Mouse (Mus musculus): ENCODE results near the gene Cdc42ep1. TPM values are rescaled to one million over a fixed set of nuclear protein-coding genes. Genes with fewer than 3 reads are reported as not detected.

Cdc42ep1 gene
- polyA plus RNA-seq, 1 experiment = 0.36 TPM

GRCm38 (mm10) chr15:78836086-78836621 lies 6.3 kb upstream of the Cdc42ep1 start:
- Histone ChIP-seq H3K27ac (ENCODE audit: insufficient read depth, low read depth, low read length) (no peak overlapping the region), H3K4me3 (ENCODE audit: insufficient read depth, low read length) (no peak overlapping the region), H3K4me1 (ENCODE audit: control insufficient read depth, insufficient read depth, low read length) (no peaks in the 10 kb centered on the region)
- no peak for TF ChIP-seq CTCF (IDR thresholded peaks at IDR 0.05; ENCODE audit: low read depth, low read length)
- TF ChIP-seq POLR2A (IDR thresholded peaks at IDR 0.05; ENCODE audit: borderline replicate concordance, low read depth, low read length) = no peak

GRCm38 (mm10) chr15:78839744-78840143 lies 2.7 kb upstream of the Cdc42ep1 start:
- TF ChIP-seq CTCF (IDR thresholded peaks at IDR 0.05; ENCODE audit: low read depth, low read length) (no peak), POLR2A (IDR thresholded peaks at IDR 0.05; ENCODE audit: borderline replicate concordance, low read depth, low read length) (no peak)
- Histone ChIP-seq H3K4me1 (ENCODE audit: control insufficient read depth, insufficient read depth, low read length) (peaks cover 3% of the 10 kb centered on the region; the same call in 1 of the 2 replicates), H3K4me3 (ENCODE audit: insufficient read depth, low read length) (no peak overlapping the region), H3K27ac (ENCODE audit: insufficient read depth, low read depth, low read length) (no peak overlapping the region)

GRCm38 (mm10) chr15:78840241-78840640 lies 2.2 kb upstream of the Cdc42ep1 start:
- H3K4me1 ChIP-seq (ENCODE audit: control insufficient read depth, insufficient read depth, low read length) = peaks cover 3% of the 10 kb centered on the region; the same call in 1 of the 2 replicates

GRCm38 (mm10) chr15:78840751-78841150 lies 1.7 kb upstream of the Cdc42ep1 start:
- no peak for TF ChIP-seq POLR2A (IDR thresholded peaks at IDR 0.05; ENCODE audit: borderline replicate concordance, low read depth, low read length)
- no peak for TF ChIP-seq CTCF (IDR thresholded peaks at IDR 0.05; ENCODE audit: low read depth, low read length)

More at GRCm38 (mm10) chr15:78840241-78840640, 2.2 kb upstream of the Cdc42ep1 start:
- H3K4me3 ChIP-seq (ENCODE audit: insufficient read depth, low read length) = no peak overlapping the region
- TF ChIP-seq POLR2A (IDR thresholded peaks at IDR 0.05; ENCODE audit: borderline replicate concordance, low read depth, low read length) = no peak
- no peak for TF ChIP-seq CTCF (IDR thresholded peaks at IDR 0.05; ENCODE audit: low read depth, low read length)
- no peak overlapping the region for H3K27ac ChIP-seq (ENCODE audit: insufficient read depth, low read depth, low read length)

GRCm38 (mm10) chr15:78841161-78841790 lies 1.1 kb upstream of the Cdc42ep1 start:
- Histone ChIP-seq H3K27ac (ENCODE audit: insufficient read depth, low read depth, low read length) (no peak overlapping the region), H3K4me1 (ENCODE audit: control insufficient read depth, insufficient read depth, low read length) (peaks cover 3% of the 10 kb centered on the region; the same call in 1 of the 2 replicates), H3K4me3 (ENCODE audit: insufficient read depth, low read length) (no peak overlapping the region)
- no peak for TF ChIP-seq CTCF (IDR thresholded peaks at IDR 0.05; ENCODE audit: low read depth, low read length)
- no peak for TF ChIP-seq POLR2A (IDR thresholded peaks at IDR 0.05; ENCODE audit: borderline replicate concordance, low read depth, low read length)

More at GRCm38 (mm10) chr15:78840751-78841150, 1.7 kb upstream of the Cdc42ep1 start:
- Histone ChIP-seq H3K27ac (ENCODE audit: insufficient read depth, low read depth, low read length) (no peak overlapping the region), H3K4me1 (ENCODE audit: control insufficient read depth, insufficient read depth, low read length) (peaks cover 3% of the 10 kb centered on the region; the same call in 1 of the 2 replicates), H3K4me3 (ENCODE audit: insufficient read depth, low read length) (no peak overlapping the region)

- no peak overlapping the region for H3K4me3 ChIP-seq (ENCODE audit: insufficient read depth, low read length)
- no peak for TF ChIP-seq POLR2A (IDR thresholded peaks at IDR 0.05; ENCODE audit: borderline replicate concordance, low read depth, low read length)
- no peak for TF ChIP-seq CTCF (IDR thresholded peaks at IDR 0.05; ENCODE audit: low read depth, low read length)
Measured at GRCm38 (mm10) chr15:78843581-78844469, 1.4 kb downstream of the Cdc42ep1 start.

GRCm38 (mm10) chr15:78844791-78845190 lies 2.4 kb downstream of the Cdc42ep1 start:
- no peak overlapping the region for H3K4me3 ChIP-seq (ENCODE audit: insufficient read depth, low read length)
- peaks cover 3% of the 10 kb centered on the region; the same call in 1 of the 2 replicates for H3K4me1 ChIP-seq (ENCODE audit: control insufficient read depth, insufficient read depth, low read length)
- no peak overlapping the region for H3K27ac ChIP-seq (ENCODE audit: insufficient read depth, low read depth, low read length)
- TF ChIP-seq POLR2A (IDR thresholded peaks at IDR 0.05; ENCODE audit: borderline replicate concordance, low read depth, low read length) = no peak
- TF ChIP-seq CTCF (IDR thresholded peaks at IDR 0.05; ENCODE audit: low read depth, low read length) = no peak

More at GRCm38 (mm10) chr15:78843581-78844469, 1.4 kb downstream of the Cdc42ep1 start:
- H3K4me1 ChIP-seq (ENCODE audit: control insufficient read depth, insufficient read depth, low read length) = peaks cover 3% of the 10 kb centered on the region; the same call in 1 of the 2 replicates
- no peak overlapping the region for H3K27ac ChIP-seq (ENCODE audit: insufficient read depth, low read depth, low read length)

- TF ChIP-seq POLR2A (IDR thresholded peaks at IDR 0.05; ENCODE audit: borderline replicate concordance, low read depth, low read length) = no peak
- TF ChIP-seq CTCF (IDR thresholded peaks at IDR 0.05; ENCODE audit: low read depth, low read length) = no peak
- no peak overlapping the region for H3K4me3 ChIP-seq (ENCODE audit: insufficient read depth, low read length)
- H3K4me1 ChIP-seq (ENCODE audit: control insufficient read depth, insufficient read depth, low read length) = peaks cover 3% of the 10 kb centered on the region; the same call in 1 of the 2 replicates
- H3K27ac ChIP-seq (ENCODE audit: insufficient read depth, low read depth, low read length) = no peak overlapping the region
Measured at GRCm38 (mm10) chr15:78845321-78845720, 2.9 kb downstream of the Cdc42ep1 start.

GRCm38 (mm10) chr15:78845867-78846266 lies 3.4 kb downstream of the Cdc42ep1 start:
- H3K27ac ChIP-seq (ENCODE audit: insufficient read depth, low read depth, low read length) = no peak overlapping the region
- H3K4me1 ChIP-seq (ENCODE audit: control insufficient read depth, insufficient read depth, low read length) = peaks cover 3% of the 10 kb centered on the region; the same call in 1 of the 2 replicates
- TF ChIP-seq POLR2A (IDR thresholded peaks at IDR 0.05; ENCODE audit: borderline replicate concordance, low read depth, low read length) (no peak), CTCF (IDR thresholded peaks at IDR 0.05; ENCODE audit: low read depth, low read length) (no peak)
- no peak overlapping the region for H3K4me3 ChIP-seq (ENCODE audit: insufficient read depth, low read length)
